Mouse (Mus musculus): ENCODE measurements around the gene Kcnj6.

DNA sequence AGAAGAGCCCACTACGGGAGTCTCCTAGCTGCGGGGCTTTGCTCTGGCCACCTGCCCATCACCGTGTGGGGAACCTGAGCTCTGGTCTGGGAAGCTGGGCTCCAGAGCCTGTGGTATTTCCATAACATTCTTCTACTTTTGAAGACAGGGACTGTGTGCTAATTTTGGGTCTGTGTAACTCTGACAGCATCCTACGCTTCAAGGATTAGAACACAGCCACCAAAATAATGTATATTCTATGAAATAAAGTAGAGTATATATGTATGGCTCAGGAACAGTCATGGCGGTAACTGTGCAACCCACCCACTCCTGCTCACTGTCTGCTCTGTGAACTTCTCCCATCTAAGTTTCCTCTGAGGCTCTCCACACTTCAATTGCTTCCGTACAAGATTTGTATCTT lies 229.9 kb downstream of the Kcnj6 start:
- TF ChIP-seq CTCF (IDR thresholded peaks at IDR 0.05; ENCODE audit: control insufficient read depth, insufficient read depth, insufficient read length) (no peak), USF1 (IDR thresholded peaks at IDR 0.05; ENCODE audit: low read depth) (no peak), MAX (IDR thresholded peaks at IDR 0.05) (no peak), MYOG (IDR thresholded peaks at IDR 0.05; ENCODE audit: control insufficient read depth, extremely low read depth, insufficient read length) (no peak), FOSL1 (IDR thresholded peaks at IDR 0.05; ENCODE audit: insufficient read depth, low read length, poor library complexity, severe bottlenecking) (no peak)
